Mouse (Mus musculus): ENCODE measurements around the gene Whamm.

GRCm38 (mm10) chr7:81578413-81578812 is 7.3 kb downstream of the Whamm start:
- no peak for TF ChIP-seq GATA1 (IDR thresholded peaks at IDR 0.05; ENCODE audit: borderline replicate concordance, low read length)
- TF ChIP-seq FLI1 (IDR thresholded peaks at IDR 0.05; ENCODE audit: low read length) = no peak
